Mouse (Mus musculus): ENCODE measurements at regions not wholly inside any gene's neighbourhood (a gene's known extent, or its start where the extent isn't known, plus 50 kb on each side); places are given as distances from the start of the nearest gene placed in this dataset.

DNA sequence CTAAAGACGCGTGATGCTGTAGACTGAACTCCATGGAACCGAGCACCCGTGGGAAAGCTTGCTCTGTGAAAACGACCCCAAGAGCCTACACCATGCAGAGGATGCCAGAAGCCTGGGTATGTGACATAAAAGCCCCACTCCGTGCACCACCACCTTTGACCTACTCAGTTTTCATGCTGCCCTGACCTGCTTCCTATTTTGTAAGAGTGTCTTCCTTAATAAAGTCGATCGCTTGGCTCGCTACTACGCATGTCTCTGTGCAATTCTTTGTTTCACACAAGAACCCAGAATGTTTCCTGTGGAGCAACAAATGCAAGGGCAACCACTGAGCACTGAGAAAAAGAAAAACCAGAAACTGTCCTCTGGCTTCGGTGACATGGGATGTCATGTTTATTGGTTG lies 60.5 kb downstream of the Sec61b start:
- no peak for DNase-seq

DNA sequence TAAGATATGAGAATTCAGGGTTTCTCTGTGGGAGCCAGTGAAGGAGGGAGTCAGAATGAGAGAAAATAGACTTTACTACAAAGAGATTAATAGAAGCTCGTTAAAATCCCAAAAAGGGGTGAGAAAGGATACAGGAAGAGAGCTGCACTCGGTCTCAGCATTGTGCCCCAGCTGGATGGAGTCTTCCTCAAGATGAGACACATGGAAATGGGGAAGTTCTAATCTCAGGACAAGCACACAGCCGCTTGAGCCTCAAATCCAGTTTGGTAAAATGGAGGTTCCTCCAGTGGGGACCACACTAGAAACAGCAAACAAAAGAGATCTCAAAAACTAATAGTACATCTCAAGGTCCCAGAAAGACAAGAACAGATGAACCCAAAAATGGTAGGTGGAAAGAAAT lies 93.2 kb downstream of the Sec61b start:
- DNase-seq, result no peak

DNA sequence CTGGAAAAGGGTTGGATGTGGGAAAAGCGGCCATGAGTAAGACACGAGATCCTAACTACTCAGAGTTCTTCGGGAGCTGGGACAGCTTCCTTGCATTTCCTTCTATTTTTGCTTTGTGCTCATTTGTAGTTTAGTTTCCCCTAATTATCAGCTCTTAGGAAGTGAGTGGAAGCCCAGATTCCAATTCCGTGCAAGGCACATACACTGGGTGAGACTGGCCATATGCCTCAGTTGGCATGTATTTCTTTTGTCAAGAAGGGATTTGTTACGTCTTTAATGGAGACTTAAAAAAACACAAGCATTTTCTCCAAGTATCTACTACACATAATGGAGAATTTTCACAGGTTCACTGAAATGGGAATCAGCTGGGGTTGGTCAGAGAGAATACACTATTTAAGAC lies 96.4 kb downstream of the Sec61b start:
- DNase-seq, result no peak

DNA sequence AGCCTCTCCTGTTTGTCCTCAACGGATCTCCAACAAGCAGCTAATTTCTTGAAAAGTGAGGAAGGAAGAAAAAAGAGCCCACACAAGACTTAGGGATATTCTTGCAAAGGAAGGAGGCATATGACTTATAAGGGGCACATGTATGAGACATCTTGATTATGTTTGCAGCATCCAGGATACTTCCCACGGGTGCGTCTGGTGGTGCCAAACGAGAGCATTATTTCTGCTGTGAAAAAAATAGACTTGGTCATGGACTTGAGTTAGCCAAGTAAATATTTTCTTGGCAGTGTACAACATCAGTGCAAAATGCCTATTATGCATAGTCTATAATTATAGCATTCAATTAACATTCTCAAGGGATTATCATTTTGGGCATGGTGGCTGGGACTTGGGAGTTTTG lies 101.6 kb downstream of the Sec61b start:
- no peak for DNase-seq

DNA sequence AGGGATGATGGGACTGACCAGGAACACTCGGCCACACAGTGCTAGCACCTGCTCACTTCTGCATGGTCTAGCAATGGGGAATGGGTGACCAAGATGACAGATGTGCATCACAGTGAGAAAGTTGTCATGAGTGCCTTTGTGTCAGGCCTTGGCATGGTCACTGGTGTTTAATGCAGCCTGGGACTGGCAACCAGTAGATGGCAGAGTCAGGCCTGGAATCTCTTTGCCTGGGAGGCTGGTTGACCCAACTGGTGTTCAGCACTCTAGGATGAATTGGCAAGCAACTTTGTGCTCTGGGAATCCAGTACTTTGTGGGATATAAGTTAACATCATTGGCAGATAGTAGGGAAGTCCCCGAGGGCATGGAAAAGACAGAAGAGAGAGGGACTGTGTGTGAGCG lies 103.0 kb downstream of the Sec61b start:
- peak in 1 of 2 experiments; percentile 16 for DNase-seq

DNA sequence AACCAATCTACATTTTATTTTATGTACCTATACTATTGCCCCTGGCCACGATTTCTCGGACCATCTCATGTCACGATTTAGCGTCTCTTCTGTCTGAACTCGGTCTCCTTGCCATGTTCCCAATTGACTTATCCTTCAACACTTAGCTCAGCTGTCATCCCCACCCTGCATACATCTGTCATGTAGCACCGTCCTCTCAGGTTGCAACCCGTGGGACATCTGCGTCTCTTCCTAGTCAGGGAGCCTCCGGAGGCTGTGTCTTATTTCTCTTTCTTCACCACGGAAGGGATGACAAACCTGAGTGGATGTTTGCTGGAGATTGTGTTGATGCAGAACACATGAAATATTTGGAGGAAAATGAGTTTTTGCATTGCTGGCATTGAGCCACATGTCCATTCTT lies 104.2 kb downstream of the Sec61b start:
- no peak for DNase-seq

DNA sequence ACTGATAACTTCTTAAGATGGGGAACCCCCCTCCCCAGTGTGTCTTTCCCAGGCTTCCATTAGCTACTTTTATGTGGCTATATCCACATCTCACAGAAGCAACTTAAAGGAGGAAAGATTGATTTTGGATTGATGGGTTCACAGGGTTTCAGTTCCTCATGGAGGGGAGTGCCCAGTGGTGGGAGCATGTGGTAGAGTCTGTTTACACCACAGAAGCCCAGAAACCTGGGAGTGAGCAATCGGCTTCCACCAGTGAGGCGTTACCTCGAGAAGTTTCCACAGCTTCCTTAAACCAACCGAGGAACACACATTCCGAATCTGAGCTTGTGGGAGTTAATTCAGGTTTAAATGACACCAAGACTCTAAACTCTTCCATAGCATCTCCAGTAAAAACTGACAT lies 106.1 kb downstream of the Sec61b start:
- DNase-seq, result no peak

DNA sequence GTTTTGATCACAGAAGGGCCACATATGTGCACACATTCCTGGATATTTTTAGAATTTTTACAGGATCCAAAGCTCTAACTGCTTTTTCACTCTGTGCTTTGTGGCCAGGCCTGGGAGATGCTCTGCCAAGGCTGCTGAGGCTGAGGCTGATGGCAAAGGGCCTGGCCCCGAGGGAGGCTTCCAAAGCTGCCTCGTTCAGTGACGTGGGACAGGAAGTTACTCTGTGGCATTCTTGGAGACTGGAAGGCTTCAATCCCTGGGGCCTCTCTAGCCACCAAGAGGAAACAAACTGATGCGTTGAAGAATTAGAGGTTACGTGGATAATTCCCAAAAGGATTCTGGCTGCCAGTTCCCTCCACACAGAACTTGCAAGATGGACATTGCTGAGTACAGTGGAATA lies 112.8 kb downstream of the Sec61b start:
- peak; percentile 51 to 80 for DNase-seq

DNA sequence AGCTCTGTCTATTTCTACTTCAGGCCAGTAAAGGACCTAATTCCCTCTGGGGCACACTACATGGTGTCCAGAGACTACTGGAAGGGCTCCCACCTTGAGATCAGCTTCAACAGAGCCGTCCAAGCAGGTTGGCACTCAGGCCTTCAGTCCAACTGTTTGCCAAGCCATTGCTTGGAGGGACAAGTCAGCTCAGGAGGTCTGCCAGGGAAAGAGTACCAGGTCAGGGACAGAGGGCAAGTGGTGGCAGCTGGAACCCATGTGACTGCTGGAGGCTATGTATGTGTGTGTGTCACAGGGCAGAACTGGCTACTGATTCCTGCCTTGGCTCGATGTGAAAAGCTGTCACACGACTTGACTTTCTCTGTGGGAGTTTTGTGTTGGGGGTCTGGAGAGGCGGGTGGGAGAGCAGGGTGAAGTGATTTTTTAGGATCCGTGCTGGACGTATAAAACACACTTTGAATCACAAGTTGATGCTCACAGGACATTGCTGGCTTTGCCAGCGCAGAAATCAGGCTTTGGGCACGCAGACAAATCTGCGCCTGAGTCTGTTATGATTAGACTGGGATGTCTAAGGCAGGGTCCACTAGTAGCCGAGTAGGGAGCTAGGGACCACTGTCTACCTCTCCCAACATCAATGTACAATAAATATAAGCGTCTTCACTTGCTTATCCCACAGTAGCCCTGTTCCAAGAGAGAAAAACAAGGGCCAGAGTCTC lies 118.0 kb downstream of the Sec61b start:
- peak in 1 of 2 experiments; percentile 40 for DNase-seq

DNA sequence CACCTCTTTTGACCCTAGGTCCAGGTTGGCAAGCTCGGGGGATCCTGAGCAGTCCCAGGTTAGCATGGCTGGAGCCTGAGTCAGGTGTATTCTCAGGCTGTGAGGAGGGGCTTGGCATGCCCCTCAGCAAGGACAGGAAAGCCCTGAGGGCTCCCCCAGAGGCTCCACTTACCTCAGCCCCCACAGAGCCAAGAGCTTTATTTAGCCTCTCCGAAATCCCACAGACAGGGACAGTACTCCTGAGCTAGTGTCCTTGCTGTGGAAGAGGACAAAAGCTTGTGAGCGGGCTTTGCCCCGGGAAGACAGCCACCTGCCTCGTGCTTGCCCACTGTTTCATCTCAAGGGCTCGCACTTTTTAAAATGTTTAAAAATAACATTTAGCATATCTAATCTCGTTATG lies 118.7 kb downstream of the Sec61b start:
- DNase-seq, result peak in 1 of 2 experiments; percentile 28

DNA sequence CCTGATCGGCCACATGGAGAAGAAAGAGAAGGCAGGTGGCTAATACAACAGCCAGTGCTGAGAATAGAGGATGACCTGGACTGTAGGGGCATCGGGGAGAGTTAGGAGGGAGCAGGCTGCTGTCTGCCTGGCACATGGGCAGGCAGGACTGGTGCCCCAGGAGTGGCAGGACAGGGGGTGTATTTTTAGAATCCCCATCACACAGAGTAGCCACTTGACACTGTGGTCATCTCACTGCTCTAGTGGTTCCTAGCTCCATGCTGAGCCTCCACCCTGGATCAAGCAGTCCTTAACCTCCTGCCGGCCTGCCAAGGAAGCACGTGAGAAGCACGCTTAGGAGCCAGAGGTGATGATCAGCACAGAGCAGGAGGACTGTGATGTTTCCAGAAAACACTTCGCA lies 119.7 kb downstream of the Sec61b start:
- DNase-seq, result peak in 1 of 2 experiments; percentile 17

DNA sequence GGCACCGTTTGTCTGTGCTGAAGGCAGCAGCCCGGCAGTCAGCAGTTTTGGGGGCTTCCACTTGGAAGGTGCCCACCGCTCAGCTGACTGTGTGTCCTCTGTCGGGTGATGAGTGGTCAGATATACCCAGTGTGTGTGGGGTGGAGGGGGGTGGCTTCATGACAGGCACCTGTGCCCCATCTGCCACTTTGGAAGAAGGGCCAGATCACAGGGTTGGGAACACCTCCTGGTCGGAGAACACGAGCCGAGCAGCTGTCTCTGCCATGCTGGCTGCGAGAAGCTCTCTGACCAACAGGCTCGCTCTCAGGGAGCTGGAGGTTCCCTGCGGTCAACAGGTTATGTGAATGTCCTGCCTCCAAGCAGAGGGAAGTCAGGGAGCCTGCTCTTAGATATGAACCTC lies 121.4 kb downstream of the Sec61b start:
- DNase-seq, result peak in 1 of 2 experiments; percentile 31

DNA sequence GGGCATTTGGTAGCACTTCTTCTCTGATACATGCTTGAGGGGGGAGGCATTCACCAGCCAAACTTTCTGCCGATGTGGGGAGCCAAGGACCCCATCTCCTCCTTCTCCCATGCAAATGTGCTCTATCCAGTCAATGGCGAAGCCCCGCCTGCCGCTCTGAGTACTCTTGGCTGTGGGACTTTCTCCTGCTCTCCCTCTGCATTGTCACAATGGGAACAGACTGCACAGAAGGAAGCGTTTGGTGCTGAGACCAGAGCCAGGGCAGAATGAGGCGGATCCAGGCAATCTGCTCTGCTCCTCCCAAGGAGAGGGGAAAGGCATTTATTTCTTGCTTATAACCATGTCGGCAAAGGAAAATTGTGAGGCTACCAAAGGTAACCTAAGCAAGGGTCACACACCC lies 123.1 kb downstream of the Sec61b start:
- no peak for DNase-seq

DNA sequence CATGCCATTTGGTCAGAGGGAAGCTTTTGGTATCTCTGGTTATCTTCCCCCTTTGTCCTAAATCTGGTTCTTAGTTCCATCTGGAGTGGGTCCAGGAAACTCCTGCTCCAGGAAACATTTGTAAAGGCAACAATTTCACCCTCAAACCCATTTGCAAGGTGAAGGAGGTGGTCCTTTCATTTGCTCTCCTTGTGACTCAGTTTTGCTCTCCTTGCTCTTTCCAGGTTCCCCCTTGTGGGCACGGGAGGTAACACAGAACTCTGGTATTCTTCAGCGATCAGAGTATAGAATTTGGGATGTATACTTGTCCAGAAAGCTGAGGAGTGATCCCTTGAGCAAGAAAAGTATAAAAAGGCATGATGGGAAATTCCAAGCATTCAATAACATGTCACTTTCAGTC lies 123.8 kb downstream of the Sec61b start:
- DNase-seq, result peak; percentile 31 to 32

DNA sequence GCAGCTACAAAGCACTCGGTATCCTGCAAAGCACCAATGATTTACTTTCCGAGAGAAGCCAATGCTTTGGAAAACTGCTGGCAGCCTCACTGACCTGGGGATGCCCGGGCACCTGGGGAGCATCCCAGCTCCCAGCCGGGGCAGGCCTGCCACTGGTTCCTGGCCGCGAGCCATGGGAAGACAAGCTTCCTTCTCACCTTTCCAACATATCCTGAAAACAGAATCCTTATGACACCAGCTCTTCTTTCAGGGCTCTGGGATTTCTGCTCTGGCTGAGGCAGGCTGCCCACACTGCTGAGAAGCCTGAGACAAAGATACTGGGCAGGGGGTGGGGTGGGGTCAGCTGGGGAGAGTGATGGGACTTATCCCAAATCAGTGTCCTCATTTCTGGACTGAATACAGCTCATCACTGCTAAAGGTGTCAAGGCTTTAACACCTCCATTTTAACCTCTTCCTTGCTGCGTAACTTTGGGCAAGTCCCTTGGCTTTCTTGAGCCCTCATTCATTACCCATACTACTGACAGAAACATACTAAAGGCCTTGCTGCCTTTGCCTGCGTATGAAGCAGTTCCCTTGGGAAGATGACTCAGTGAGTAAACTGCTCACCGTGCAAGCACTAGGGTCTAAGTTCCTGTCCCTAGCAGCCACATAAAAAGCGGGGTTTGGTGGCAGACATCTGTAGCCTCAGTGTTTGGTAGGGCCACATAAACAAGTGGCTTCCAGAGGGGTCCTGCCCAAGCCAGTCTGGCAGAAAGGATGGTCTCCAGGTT lies 127.0 kb downstream of the Sec61b start:
- DNase-seq, result no peak

DNA sequence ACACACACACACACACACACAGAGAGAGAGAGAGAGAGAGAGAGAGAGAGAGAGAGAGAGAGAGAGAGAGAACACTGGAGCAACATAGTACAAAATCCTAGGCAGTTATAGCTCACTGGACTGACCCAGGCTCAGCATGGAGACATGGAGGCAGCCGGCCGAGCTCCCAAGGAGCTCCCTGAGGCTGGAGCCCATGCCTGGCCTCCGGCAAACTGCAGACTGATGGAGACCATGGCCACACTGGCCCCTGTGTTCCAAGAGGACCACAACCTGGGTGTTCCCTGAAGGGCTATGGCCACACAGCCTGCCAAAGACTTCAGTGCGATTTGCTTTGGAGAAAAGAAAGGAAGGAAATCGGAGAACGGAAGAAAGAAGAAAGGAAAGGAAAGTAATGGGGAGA lies 128.9 kb downstream of the Sec61b start:
- DNase-seq, result no peak

DNA sequence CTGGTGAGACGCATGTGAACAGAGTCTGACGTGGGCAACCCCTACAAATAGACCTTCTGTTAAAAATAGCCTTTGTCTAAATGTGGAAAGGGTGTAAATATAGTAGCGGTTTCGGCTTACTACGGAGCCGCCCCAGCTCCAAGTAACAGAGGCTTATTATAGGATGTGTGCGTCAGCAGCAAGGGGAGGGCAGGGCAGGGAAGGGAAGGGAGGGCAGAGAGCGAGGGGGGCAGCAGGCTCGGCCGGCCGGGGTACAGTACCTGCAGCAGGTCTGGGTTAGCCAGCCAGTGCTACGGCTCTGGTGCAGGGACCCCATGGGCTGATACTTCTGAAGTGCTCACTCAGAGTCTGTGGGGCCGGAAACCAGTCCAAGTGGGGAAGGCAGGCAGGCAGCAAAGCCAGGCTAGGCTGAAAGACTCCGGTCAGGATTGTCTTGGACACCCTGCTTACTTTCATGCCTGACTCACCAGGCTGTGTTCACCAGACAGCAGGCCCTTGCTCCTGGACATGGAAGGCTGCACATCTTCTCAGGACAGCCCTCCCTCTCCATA lies 129.5 kb downstream of the Sec61b start:
- peak; percentile 5 to 47 for DNase-seq

DNA sequence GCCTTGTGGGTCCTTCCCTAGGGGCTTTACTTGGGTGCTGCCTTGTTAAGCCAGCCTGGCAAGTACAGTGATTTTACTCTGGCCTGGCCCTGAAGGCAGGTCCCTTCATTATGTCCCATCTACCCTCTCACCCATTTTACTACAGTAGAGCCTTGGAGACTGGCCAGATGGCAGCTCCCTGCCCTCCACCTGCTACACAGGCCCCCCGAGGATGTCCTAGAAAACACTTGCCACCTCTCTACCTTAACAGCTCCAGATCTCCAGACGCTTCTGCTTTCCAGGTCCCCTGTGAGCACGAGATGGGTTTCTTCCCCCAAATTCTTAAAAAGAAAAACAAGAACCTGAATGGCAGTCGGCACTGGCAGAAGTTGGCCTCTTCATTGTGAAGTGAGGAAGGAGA lies 131.2 kb downstream of the Sec61b start:
- no peak for DNase-seq

DNA sequence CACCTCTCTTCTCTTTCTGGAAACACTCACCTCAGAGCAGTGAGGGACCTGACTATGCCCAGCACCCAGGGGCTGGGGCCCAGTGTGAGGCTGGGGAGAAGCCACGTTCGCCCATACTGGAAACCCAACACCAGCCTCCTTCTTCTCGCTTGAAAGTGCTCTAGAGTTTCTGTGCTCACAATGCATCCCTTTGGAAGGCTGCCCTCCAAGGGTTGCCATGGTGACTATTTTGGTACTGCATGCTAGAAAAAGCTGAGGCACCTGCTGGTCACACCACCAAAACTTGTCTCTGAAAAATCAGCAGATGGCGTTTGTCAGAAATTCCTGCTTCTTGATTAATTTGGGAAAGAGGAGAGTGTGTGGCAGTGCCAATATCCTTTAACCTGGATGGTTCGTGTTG lies 134.2 kb downstream of the Sec61b start:
- DNase-seq, result no peak

DNA sequence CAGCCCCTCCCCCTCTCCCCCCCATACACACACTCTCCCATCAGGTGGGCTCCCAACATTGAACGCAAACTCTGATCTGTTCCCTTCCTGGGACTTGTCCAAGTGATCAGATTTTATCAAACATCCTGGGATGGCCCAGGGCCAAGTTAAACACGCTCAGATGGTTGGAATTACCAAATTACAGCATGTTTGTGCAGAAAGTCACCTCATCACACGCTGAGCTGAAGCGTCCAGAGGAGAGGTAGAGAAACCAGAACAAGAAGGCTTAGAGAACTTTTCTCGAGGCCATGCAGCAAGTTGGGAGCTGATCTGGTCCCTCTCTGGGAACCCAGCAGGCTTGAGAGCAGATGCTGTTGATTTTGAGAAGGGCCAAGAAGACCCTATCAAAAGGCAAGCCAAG lies 136.5 kb downstream of the Sec61b start:
- DNase-seq, result no peak

DNA sequence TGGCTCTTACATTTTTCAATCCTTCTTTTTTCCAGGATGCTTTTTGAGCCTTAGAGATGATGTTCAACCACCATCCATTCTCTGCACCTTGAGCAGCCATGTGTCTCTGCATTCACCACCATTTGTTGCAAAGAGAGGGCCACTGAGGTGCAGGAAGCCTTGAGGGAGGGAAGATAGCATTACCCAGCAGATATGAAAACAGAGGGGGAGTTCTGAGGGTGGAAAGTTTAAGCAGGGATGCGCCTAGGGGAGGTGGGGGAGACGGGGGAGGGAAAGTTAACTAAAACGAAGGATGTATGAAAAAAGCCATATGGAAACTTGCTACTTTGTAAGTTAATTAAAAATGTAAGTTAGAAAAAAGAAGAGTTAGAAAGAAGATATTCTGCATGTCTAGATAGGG lies 142.1 kb downstream of the Sec61b start:
- DNase-seq, result no peak

DNA sequence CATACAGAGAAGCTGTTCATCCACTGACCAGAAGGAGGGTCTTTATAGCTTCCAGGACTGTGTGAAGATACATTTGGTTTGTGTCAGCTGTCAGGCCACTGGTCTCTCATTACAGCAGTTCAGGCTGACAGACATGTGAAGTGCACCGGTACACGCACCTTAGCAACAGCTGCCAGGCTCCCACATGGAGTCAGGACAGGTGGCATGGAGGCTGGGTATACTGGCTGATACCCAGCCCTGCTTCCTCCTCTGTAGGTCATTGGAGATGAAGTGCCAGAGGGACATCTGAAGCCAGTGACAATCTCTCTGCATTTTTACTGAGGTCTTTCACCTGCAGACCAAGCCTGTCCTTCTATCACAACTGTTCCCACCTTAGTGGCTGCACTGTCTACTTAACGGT lies 146.2 kb downstream of the Sec61b start:
- peak in 1 of 2 experiments; percentile 10 for DNase-seq

DNA sequence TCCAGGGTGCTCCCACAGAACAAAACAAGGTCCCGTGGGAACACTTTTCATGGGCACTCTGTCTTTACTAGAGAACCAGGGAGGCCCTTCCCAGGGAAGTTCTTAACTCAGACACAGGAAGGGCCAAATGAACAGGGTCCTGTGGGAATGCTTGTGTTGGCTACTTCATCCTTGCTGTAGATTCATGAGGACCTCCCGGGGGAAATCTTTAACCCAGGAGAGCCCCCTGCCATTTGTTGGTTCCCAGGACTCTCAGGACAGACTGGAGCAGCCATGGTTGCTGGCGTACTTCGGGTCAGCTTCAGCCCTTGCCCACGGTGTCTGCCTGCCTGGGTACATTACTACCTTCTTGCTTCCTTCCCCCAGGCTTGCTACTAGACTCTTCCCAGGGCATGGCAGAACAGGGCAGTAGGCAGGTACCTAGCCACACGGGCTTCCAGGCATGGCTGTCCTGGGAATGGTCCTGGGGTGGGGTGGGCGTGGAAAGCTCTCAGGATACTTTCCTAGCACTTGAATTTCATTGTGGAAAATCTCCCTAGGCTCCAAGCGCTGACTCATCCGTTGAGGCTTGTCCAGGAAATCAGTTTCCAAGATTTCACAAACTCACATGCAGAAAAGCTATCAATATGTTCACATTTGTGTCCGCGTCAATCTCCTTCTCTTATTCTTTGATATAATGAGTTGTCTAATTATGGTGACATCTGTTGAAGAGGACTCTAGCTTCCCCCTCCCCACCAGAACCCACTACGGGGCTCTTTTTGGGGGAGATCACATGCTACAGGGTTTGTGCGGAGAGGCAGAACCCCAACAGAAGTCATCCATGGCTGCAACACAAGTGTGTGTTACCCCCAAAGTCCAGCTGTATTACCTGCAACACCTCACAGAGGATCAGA lies 148.6 kb downstream of the Sec61b start:
- DNase-seq, result peak in 1 of 2 experiments; percentile 25

Data from kidney, postnatal 25 days (tissue).